Mouse (Mus musculus) adrenal gland, postnatal 4 days (tissue): ENCODE data around the gene Ndc1. TPM values are rescaled to one million over a fixed set of nuclear protein-coding genes. Genes with fewer than 3 reads are reported as not detected.

Source experiments
- DNase-seq, 2 experiments: peaks; one replicate each; pipeline ENCODE4 v3.0.0; 2021 to 2022; ENCODE audit warnings: low spot score in 2 of 2, mixed read lengths in 2 of 2
- microRNA-seq: library from miRNA; unstranded; fragments of <30 nt; microRNA quantifications from one replicate; pipeline ENCODE4 v1.2.0, GENCODE M21; 2021
- total RNA-seq, 2 experiments: library from RNA; stranded (reverse); gene quantifications; 2 replicates each; pipeline ENCODE4 v1.2.3; 2021

Gene Ndc1
- total RNA-seq, 2 experiments from 2014 or later, result 17.8 to 20.6 TPM

GRCm38 (mm10) chr4:107438741-107439140 lies 71.2 kb downstream of the Ndc1 start:
- DNase-seq, result no peak

- DNase-seq, result no peak
Measured at GRCm38 (mm10) chr4:107440306-107440705, 72.7 kb downstream of the Ndc1 start.

DNA sequence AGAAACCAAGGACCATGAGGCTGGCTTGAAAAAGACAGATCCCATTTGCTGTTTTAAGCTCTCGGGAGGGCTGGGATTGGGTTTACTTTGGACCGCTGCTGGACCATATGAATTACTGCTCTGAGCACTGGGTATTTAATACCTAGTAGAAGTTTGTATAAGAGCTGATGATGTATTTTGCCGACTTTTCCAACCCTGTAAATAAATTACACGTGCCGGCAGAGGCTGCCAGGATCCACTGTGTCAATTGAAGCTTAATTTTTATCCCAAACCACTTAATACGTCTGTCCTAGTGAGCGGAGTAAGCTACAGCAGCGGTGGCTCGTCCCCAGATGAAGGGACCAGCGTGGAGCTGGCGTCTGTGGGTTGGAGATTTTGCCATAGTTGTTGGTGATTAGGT lies 74.7 kb downstream of the Ndc1 start:
- no peak for DNase-seq

GRCm38 (mm10) chr4:107442891-107443483 lies 75.4 kb downstream of the Ndc1 start:
- no peak for DNase-seq

- no peak for DNase-seq
Measured at GRCm38 (mm10) chr4:107443621-107444020, 76.0 kb downstream of the Ndc1 start.

DNA sequence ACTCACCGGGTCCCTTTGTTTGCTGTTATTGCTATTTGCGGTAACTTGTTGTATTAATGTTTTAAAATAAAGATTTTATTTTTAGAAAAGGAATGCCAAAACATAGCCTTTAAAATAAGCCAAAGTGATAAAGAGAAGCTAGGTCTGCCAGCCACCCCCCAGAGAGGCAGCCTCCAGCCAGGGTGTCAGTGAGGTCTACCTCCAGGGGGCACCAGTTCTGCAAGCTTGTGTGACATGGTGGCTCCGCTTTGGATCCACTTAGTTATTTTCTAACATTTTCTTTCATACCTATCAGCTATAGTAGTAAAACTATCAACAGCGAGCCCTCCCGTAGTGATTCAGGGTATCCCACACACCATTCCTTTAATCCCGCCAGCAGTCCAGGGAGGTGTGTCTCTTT lies 80.9 kb downstream of the Ndc1 start:
- DNase-seq, result no peak

- no peak for DNase-seq
Measured at GRCm38 (mm10) chr4:107449519-107449918, 81.9 kb downstream of the Ndc1 start.

DNA sequence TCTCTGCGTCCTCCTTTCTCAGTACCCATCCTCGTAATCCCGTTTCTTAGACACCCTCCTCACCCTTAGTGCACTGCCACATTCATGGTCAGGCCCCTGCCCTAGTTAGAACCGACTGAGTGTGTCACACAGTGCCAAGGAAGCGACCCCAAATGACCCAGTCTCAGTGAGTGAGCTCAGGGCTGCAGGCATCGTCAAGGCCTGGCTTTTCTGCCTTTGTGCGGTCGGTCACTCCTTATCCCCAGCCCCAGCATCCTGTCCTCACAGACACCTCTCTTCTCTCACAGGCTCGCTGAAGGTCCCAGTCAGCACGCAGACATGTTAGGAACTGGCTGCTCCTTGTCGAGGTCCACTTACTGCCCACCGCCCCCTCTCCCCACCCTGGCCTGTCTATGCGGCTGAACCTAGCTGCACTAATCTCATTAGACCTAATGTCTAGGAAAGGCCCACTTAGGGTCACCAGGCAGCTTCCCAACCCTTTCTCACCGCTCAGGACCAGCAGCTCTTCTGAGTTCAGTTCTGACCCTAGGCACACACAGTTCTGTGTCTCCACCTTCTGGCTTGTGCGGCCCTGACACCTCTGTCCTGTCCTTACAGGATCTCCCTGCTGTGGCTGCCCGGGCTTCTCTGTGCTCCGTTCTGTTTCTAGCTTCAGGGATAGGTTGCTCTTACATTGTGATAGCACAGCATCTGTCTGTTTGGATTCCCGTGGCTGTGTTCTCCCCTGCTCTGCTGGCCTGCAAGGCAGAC lies 84.9 kb downstream of the Ndc1 start:
- DNase-seq, result no peak

DNA sequence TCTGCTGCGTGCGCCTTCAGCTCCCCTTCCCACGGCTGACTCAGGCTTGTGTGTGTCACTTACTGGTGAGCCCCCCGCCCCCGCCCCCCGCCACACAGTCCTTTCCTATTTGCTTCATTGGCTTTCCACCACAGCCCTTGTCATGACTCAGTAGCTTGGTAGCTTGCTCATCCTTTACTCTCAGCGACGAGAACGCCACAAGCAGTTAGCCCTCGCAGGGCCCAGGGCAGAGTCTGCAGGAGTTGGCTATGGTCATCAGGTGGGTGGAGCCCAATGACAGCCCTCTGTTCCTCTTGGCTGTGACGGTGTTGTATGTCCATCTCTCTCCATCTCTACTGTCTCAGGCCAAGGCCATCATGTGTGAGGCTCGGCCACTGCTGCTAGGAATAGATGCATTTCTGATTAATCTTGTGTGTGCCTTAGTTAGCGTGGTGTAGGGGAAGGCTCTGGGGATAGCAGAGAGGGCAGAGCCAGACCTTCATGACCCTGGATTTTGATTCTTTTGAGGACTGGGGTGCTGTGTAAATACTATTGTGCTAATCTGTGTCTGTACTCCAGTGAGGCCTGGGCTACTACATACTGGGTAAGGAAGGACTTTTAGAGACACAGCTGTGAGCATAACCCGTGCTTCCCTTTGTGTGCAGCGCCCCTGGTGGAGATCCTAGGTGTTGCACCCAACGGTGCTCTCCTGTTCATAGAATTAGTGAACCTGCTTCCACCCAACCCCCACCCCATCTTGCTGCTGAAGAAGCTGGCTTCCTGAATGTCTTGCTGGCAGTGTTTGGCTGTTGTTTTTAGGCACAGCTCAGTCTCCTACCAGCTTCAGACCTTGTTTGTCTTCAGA lies 85.8 kb downstream of the Ndc1 start:
- peak; percentile 61 to 74 for DNase-seq

DNA sequence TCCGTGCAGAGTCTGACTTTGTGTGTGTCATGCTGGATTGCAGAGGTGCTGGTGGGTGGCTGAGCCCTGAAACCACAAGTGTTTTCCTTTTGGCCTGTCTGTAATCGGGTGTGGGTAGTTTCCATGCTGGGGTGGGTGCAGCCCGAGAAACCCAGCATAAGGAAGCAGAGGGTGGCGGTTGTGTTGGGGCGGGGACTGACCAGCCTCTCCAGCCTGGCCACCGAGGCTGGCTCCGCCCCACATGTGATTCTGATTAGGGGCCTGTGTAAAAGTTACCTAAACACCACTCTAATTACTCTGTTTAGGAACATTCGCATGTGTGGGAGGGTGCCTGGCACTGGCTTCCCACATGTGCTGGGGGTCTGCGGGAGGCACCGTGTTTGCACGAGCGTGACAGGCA lies 90.0 kb downstream of the Ndc1 start:
- DNase-seq, result no peak

- no peak for DNase-seq
Measured at GRCm38 (mm10) chr4:107458907-107459306, 91.3 kb downstream of the Ndc1 start.

DNA sequence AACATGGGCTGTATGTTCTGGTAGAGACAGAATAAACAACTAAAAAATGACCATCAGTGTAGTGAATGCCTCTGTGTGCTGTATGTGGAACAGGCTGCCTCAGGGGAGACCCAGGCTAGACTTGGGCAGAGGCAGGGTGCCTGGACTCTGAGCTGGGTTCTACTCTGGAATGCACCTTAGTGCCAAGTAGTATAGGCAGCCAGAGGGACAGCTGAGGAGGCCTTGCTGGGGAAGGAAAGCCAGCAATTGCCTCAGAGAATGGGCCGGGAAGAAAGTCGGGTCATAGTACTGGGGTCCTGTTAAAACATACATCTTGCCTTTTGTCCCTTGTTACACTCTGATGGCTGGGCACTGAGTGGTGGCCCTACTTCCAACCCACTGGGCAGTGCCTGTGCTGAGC lies 91.9 kb downstream of the Ndc1 start:
- DNase-seq, result no peak

- no peak for DNase-seq
Measured at GRCm38 (mm10) chr4:107460468-107460867, 92.9 kb downstream of the Ndc1 start.

Small RNAs within 50 kb of the gene (microRNA-seq; reads per million reads assigned to microRNA genes)
- not detected for gene Gm24804

Other genes starting within 250 kb of the Ndc1 start
- 100 to 1,000 TPM; 332 to 354 TPM for gene Tmem59, start 189.4 kb upstream of the Ndc1 start, total RNA-seq
- gene Tceanc2, start 188.7 kb upstream of the Ndc1 start, total RNA-seq, result 10 to 100 TPM; 28.4 to 34.3 TPM
- gene Ldlrad1, start 158.6 kb upstream of the Ndc1 start, total RNA-seq, result not detected
- 10 to 100 TPM; 40.1 to 45.2 TPM for gene Lrrc42, start 114.3 kb upstream of the Ndc1 start, total RNA-seq
- 10 to 100 TPM; 22.9 to 26.3 TPM for gene Hspb11, start 114.2 kb upstream of the Ndc1 start, total RNA-seq
- 1 to 10 TPM; 1.3 to 2.6 TPM for gene Dio1, start 60.6 kb upstream of the Ndc1 start, total RNA-seq
- gene Yipf1, start 53.4 kb upstream of the Ndc1 start, total RNA-seq, result 10 to 100 TPM; 71.9 to 83.1 TPM
- gene Glis1, start 66.8 kb downstream of the Ndc1 start, total RNA-seq, result 1 to 10 TPM; 1.7 to 3.5 TPM